Mouse (Mus musculus) midbrain, embryonic 11.5 days (tissue): ENCODE measurements around the gene B4galnt3. TPM values are rescaled to one million over a fixed set of nuclear protein-coding genes. Genes with fewer than 3 reads are reported as not detected.

ENCODE experiments used
- ATAC-seq: fragments of 200-750 bp; cut with Nextera tagmentation; 2 replicates; pipeline ENCODE4 v1.8.0; 2017; ENCODE audit warnings: moderate TSS enrichment, moderate library complexity; ENCODE audit not compliant: low FRiP score
- DNase-seq: peaks from one replicate; pipeline ENCODE4 v3.0.0; 2015; ENCODE audit warnings: low spot score; ENCODE audit errors: missing footprints
- H3K27ac ChIP-seq: fragments of 300-500 bp; sonication (generic); 2 replicates; pipeline ENCODE4 v1.5.1; 2014; ENCODE audit warnings: low read depth, low read length
- H3K27me3 ChIP-seq: fragments of 300-500 bp; sonication (generic); 2 replicates; pipeline ENCODE4 v1.6.1; 2014; ENCODE audit warnings: mild to moderate bottlenecking, low read length, moderate library complexity, mixed read lengths; ENCODE audit not compliant: control insufficient read depth, insufficient read depth
- H3K36me3 ChIP-seq: fragments of 300-500 bp; sonication (generic); 2 replicates; pipeline ENCODE4 v1.6.1; 2014; ENCODE audit warnings: mild to moderate bottlenecking, low read length, moderate library complexity, mixed read lengths; ENCODE audit not compliant: control insufficient read depth, insufficient read depth
- H3K4me1 ChIP-seq: fragments of 300-500 bp; sonication (generic); 2 replicates; pipeline ENCODE4 v1.6.1; 2014; ENCODE audit warnings: low read length; ENCODE audit not compliant: control insufficient read depth, insufficient read depth
- H3K4me2 ChIP-seq: fragments of 300-500 bp; sonication (generic); 2 replicates; pipeline ENCODE4 v1.6.1; 2014; ENCODE audit warnings: mild to moderate bottlenecking, moderate library complexity
- H3K4me3 ChIP-seq: fragments of 300-500 bp; sonication (generic); 2 replicates; pipeline ENCODE4 v1.5.1; 2014; ENCODE audit warnings: low read depth, low read length
- H3K9ac ChIP-seq: fragments of 300-500 bp; sonication (generic); 2 replicates; pipeline ENCODE4 v1.6.1; 2014; ENCODE audit warnings: low read length
- H3K9me3 ChIP-seq: fragments of 300-500 bp; sonication (generic); 2 replicates; pipeline ENCODE4 v1.6.1; 2016; ENCODE audit warnings: low read length; ENCODE audit not compliant: control insufficient read depth
- WGBS: fragments of 180-500 bp; shearing (Covaris S2); extraction: QIAGEN DNeasy Blood & Tissue Kit; methylation state at CpG from one replicate; pipeline ENCODE4 v1.1.7; 2014; 5-methylcytosine and 5-hydroxymethylcytosine counted together
- polyA plus RNA-seq: library from polyadenylated mRNA; unstranded; fragments of >200 nt; fragmentation: Nextera tagmentation; extraction: Ambion mirVana; gene quantifications from 2 replicates; pipeline ENCODE4 v1.2.1, GENCODE M21; 2014

The B4galnt3 gene
- polyA plus RNA-seq, 1 experiment from 2014 or later: 0.14 TPM

- H3K4me1 ChIP-seq: no peaks in the 10 kb centered on the region
- H3K4me3 ChIP-seq: no peak overlapping the region
- no peak overlapping the region for H3K27ac ChIP-seq
- no peak for DNase-seq
- no peaks in the 10 kb centered on the region for H3K36me3 ChIP-seq
- H3K9me3 ChIP-seq: no peaks in the 10 kb centered on the region
- WGBS: 92% methylated on average over 12 of the region's 12 CpGs
- no peak overlapping the region for H3K9ac ChIP-seq
- ATAC-seq: no peak
- H3K4me2 ChIP-seq: no peak overlapping the region
- H3K27me3 ChIP-seq: no peaks in the 10 kb centered on the region
These were observed 52.9 kb downstream of the B4galnt3 start for GRCm38 (mm10) chr6:120241453-120241852.

GRCm38 (mm10) chr6:120240461-120240860, 53.9 kb downstream of the B4galnt3 start:
- Histone ChIP-seq H3K36me3 (no peaks in the 10 kb centered on the region), H3K9me3 (no peaks in the 10 kb centered on the region), H3K27ac (no peak overlapping the region), H3K27me3 (no peaks in the 10 kb centered on the region), H3K4me3 (no peak overlapping the region), H3K9ac (no peak overlapping the region), H3K4me2 (no peak overlapping the region), H3K4me1 (no peaks in the 10 kb centered on the region)
- DNase-seq (no peak), ATAC-seq (no peak)
- 81% methylated on average over 5 of the region's 5 CpGs for WGBS

GRCm38 (mm10) chr6:120235874-120236273, 58.5 kb downstream of the B4galnt3 start:
- ATAC-seq (no peak), DNase-seq (no peak)
- Histone ChIP-seq H3K9ac (no peak overlapping the region), H3K27me3 (no peaks in the 10 kb centered on the region), H3K4me2 (no peak overlapping the region), H3K27ac (no peak overlapping the region), H3K4me1 (no peaks in the 10 kb centered on the region), H3K4me3 (no peak overlapping the region), H3K36me3 (no peaks in the 10 kb centered on the region), H3K9me3 (no peaks in the 10 kb centered on the region)
- WGBS: 72% methylated on average over 7 of the region's 7 CpGs

- Histone ChIP-seq H3K4me3 (no peak overlapping the region), H3K4me2 (no peak overlapping the region), H3K36me3 (no peaks in the 10 kb centered on the region), H3K9me3 (no peaks in the 10 kb centered on the region), H3K9ac (no peak overlapping the region), H3K4me1 (peaks cover 4% of the 10 kb centered on the region; the same call in 1 of the 2 replicates), H3K27me3 (no peaks in the 10 kb centered on the region), H3K27ac (no peak overlapping the region)
- no peak for ATAC-seq
- DNase-seq: no peak
- 91% methylated on average over 6 of the region's 6 CpGs for WGBS
These were observed 61.5 kb downstream of the B4galnt3 start for GRCm38 (mm10) chr6:120232885-120233284.

GRCm38 (mm10) chr6:120230441-120230840, 63.9 kb downstream of the B4galnt3 start:
- H3K27ac ChIP-seq: no peak overlapping the region
- no peaks in the 10 kb centered on the region for H3K27me3 ChIP-seq
- no peaks in the 10 kb centered on the region for H3K9me3 ChIP-seq
- no peak overlapping the region for H3K4me2 ChIP-seq
- 18% methylated on average over 1 of the region's 1 CpGs for WGBS
- no peak overlapping the region for H3K9ac ChIP-seq
- H3K4me3 ChIP-seq: no peak overlapping the region
- no peak for ATAC-seq
- DNase-seq: no peak
- H3K36me3 ChIP-seq: no peaks in the 10 kb centered on the region
- H3K4me1 ChIP-seq: peaks cover 4% of the 10 kb centered on the region; the same call in 1 of the 2 replicates

- Histone ChIP-seq H3K9me3 (no peaks in the 10 kb centered on the region), H3K27ac (no peak overlapping the region), H3K4me2 (no peak overlapping the region), H3K4me3 (no peak overlapping the region), H3K27me3 (no peaks in the 10 kb centered on the region), H3K4me1 (peaks cover 4% of the 10 kb centered on the region; the same call in 1 of the 2 replicates), H3K36me3 (no peaks in the 10 kb centered on the region), H3K9ac (no peak overlapping the region)
- WGBS: 68% methylated on average over 7 of the region's 7 CpGs
- ATAC-seq (no peak), DNase-seq (no peak)
These were observed 64.6 kb downstream of the B4galnt3 start for GRCm38 (mm10) chr6:120229806-120230205.

GRCm38 (mm10) chr6:120227068-120227467, 67.3 kb downstream of the B4galnt3 start:
- Histone ChIP-seq H3K9me3 (no peaks in the 10 kb centered on the region), H3K4me2 (no peak overlapping the region), H3K27ac (no peak overlapping the region), H3K4me1 (peaks cover 4% of the 10 kb centered on the region; the same call in 1 of the 2 replicates), H3K36me3 (no peaks in the 10 kb centered on the region), H3K4me3 (no peak overlapping the region), H3K9ac (no peak overlapping the region), H3K27me3 (no peaks in the 10 kb centered on the region)
- DNase-seq (no peak), ATAC-seq (no peak)
- WGBS: 85% methylated on average over 7 of the region's 7 CpGs

GRCm38 (mm10) chr6:120225355-120225754, 69.0 kb downstream of the B4galnt3 start:
- DNase-seq: no peak
- Histone ChIP-seq H3K4me3 (no peak overlapping the region), H3K4me1 (peaks cover under 1% of the 10 kb centered on the region; the same call in 1 of the 2 replicates), H3K9me3 (no peaks in the 10 kb centered on the region), H3K27me3 (no peaks in the 10 kb centered on the region), H3K4me2 (no peak overlapping the region), H3K27ac (no peak overlapping the region), H3K36me3 (no peaks in the 10 kb centered on the region), H3K9ac (no peak overlapping the region)
- WGBS: 57% methylated on average over 6 of the region's 6 CpGs
- ATAC-seq: no peak

GRCm38 (mm10) chr6:120222669-120223068, 71.7 kb downstream of the B4galnt3 start:
- no peak for ATAC-seq
- Histone ChIP-seq H3K4me2 (no peak overlapping the region), H3K4me3 (no peak overlapping the region), H3K4me1 (no peaks in the 10 kb centered on the region), H3K27ac (no peak overlapping the region), H3K9ac (no peak overlapping the region), H3K9me3 (no peaks in the 10 kb centered on the region), H3K36me3 (no peaks in the 10 kb centered on the region), H3K27me3 (no peaks in the 10 kb centered on the region)
- DNase-seq: no peak
- WGBS: 26% methylated on average over 6 of the region's 6 CpGs

GRCm38 (mm10) chr6:120219281-120219680, 75.1 kb downstream of the B4galnt3 start:
- 91% methylated on average over 2 of the region's 2 CpGs for whole genome bisulfite sequencing
- DNase-seq (no peak), ATAC-seq (no peak)
- no peak overlapping the region for H3K27ac ChIP-seq
- H3K9ac ChIP-seq: no peak overlapping the region
- no peaks in the 10 kb centered on the region for H3K36me3 ChIP-seq
- H3K4me2 ChIP-seq: no peak overlapping the region
- H3K4me3 ChIP-seq: no peak overlapping the region
- H3K9me3 ChIP-seq: no peaks in the 10 kb centered on the region
- no peaks in the 10 kb centered on the region for H3K27me3 ChIP-seq
- H3K4me1 ChIP-seq: no peaks in the 10 kb centered on the region
